In the genomic region with DNA sequence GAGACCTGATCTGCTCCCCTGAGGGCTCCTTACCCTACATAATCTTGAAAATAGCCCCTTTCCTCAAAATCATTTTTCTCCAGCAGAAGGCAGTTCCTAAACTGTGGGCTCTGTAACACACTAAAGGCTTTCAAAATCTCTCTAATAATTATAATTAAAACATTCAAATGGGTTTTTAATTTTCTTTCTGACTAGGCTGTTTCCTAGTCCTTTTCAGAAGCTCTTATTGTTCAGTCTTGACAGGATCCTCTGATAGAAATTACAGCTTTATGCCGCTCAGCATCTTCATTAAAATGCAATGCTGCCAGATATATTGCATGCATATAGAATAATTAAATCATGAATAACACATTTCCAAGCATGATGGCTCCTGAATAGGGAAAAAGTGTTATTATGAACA, we compare ENCODE assay signal across 27 mouse cellular contexts.
A peak's percentile ranks its signal among the peaks of the same experiment; 100 is the strongest.
DNase-seq lines count a peak whose midpoint lies in the region; ATAC-seq and TF ChIP-seq lines count a peak whose summit lies in the region.
"Had no signal": no experiment of that assay in that cellular context is flagged by ENCODE, and none has a peak within 500 bp of the region (broad histone marks: within the 10 kb centered on the region; RNA-seq: fewer than 3 reads in every experiment).

No protein-coding gene starts in this region.

- no peak overlapping the region for H3K9ac ChIP-seq in forebrain, embryonic 14.5 days (ENCODE audit: low read length)
- no peak overlapping the region for H3K9ac ChIP-seq in forebrain, embryonic 12.5 days
- no peak overlapping the region for H3K9ac ChIP-seq in hindbrain, postnatal 0 days (replicated peaks; ENCODE audit: low read length)
- H3K9ac ChIP-seq in midbrain, embryonic 16.5 days (ENCODE audit: low read depth, low read length), result no peak overlapping the region
- H3K9ac ChIP-seq: embryonic facial prominence, embryonic 12.5 days; heart, embryonic 13.5 days; limb, embryonic 15.5 days; liver, embryonic 14.5 days; neural tube, embryonic 13.5 days; stomach, embryonic 15.5 days had no signal

- no peak for TF ChIP-seq CTCF in hindbrain, postnatal 0 days (IDR thresholded peaks at IDR 0.05; ENCODE audit: low read depth)

- no peak overlapping the region for H3K4me2 ChIP-seq in forebrain, embryonic 14.5 days (ENCODE audit: low read length)
- H3K4me2 ChIP-seq in forebrain, embryonic 12.5 days, result no peak overlapping the region
- no peak overlapping the region for H3K4me2 ChIP-seq in hindbrain, postnatal 0 days (ENCODE audit: low read depth, low read length)
- no peak overlapping the region for H3K4me2 ChIP-seq in midbrain, embryonic 16.5 days (ENCODE audit: low read length)
- H3K4me2 ChIP-seq: embryonic facial prominence, embryonic 12.5 days; heart, embryonic 13.5 days; limb, embryonic 15.5 days; neural tube, embryonic 13.5 days; stomach, embryonic 15.5 days had no signal

- H3K27ac ChIP-seq in forebrain, embryonic 14.5 days (ENCODE audit: low read depth, low read length), result no peak overlapping the region
- H3K27ac ChIP-seq in forebrain, embryonic 12.5 days, result no peak overlapping the region
- H3K27ac ChIP-seq in hindbrain, postnatal 0 days, result no peak overlapping the region
- H3K27ac ChIP-seq in hindbrain, embryonic 10.5 days, result no peak overlapping the region
- no peak overlapping the region for H3K27ac ChIP-seq in midbrain, embryonic 16.5 days (ENCODE audit: low read length)
- H3K27ac ChIP-seq: embryonic facial prominence, embryonic 12.5 days; heart, embryonic 13.5 days; limb, embryonic 10.5 days; limb, embryonic 15.5 days; liver, embryonic 14.5 days; macrophage; neural tube, embryonic 13.5 days; stomach, embryonic 15.5 days had no signal

- DNase-seq in forebrain, embryonic 14.5 days (ENCODE audit: low spot score), result peak; percentile 66
- DNase-seq in hindbrain, postnatal 0 days (ENCODE audit: low spot score), result peak; percentile 4
- DNase-seq in hindbrain, embryonic 10.5 days (ENCODE audit: low spot score), result no peak
- peak; percentile 28 for DNase-seq in brain, embryonic 18.5 days (ENCODE audit: low read depth, low spot score)
- no peak for DNase-seq in gastrocnemius, postnatal 10 days
- no peak for DNase-seq in spleen, postnatal 4 days (ENCODE audit: low spot score in 2 of 2)
- DNase-seq: adrenal gland, postnatal 10 days; cerebellum, adult 11-12 months; cerebellum, adult 9-11 months; embryo, embryonic 11 days; heart, postnatal 10 days; kidney, postnatal 14 days; layer of hippocampus, adult 9-11 months; lung, adult 2 months; lung, postnatal 10 days had no signal

- H3K4me3 ChIP-seq in forebrain, embryonic 14.5 days (ENCODE audit: low read depth, low read length), result no peak overlapping the region
- H3K4me3 ChIP-seq in forebrain, embryonic 12.5 days (replicated peaks), result no peak overlapping the region
- no peak overlapping the region for H3K4me3 ChIP-seq in hindbrain, postnatal 0 days (ENCODE audit: low read length)
- no peak overlapping the region for H3K4me3 ChIP-seq in hindbrain, embryonic 10.5 days
- no peak overlapping the region for H3K4me3 ChIP-seq in midbrain, embryonic 16.5 days (ENCODE audit: low read depth, low read length)
- H3K4me3 ChIP-seq: embryonic facial prominence, embryonic 12.5 days; heart, embryonic 13.5 days; limb, embryonic 10.5 days; limb, embryonic 15.5 days; neural tube, embryonic 13.5 days; stomach, embryonic 15.5 days had no signal

- ATAC-seq in forebrain, embryonic 14.5 days, result peak; percentile 85
- no peak for ATAC-seq in forebrain, embryonic 12.5 days (ENCODE audit: low FRiP score)
- no peak for ATAC-seq in hindbrain, postnatal 0 days
- ATAC-seq in midbrain, embryonic 16.5 days, result peak; percentile 67
- ATAC-seq: intestine, postnatal 0 days had no signal

- H3K36me3 ChIP-seq in forebrain, embryonic 14.5 days (ENCODE audit: control insufficient read depth, insufficient read depth, low read length), result no peaks in the 10 kb centered on the region
- H3K36me3 ChIP-seq in forebrain, embryonic 12.5 days (replicated peaks), result no peaks in the 10 kb centered on the region
- no peaks in the 10 kb centered on the region for H3K36me3 ChIP-seq in hindbrain, postnatal 0 days (ENCODE audit: insufficient read depth, low read length)
- H3K36me3 ChIP-seq in hindbrain, embryonic 10.5 days, result no peaks in the 10 kb centered on the region
- no peaks in the 10 kb centered on the region for H3K36me3 ChIP-seq in midbrain, embryonic 16.5 days (ENCODE audit: control insufficient read depth, insufficient read depth, low read length)
- H3K36me3 ChIP-seq: embryonic facial prominence, embryonic 12.5 days; G1E; heart, embryonic 13.5 days; limb, embryonic 10.5 days; limb, embryonic 15.5 days; neural tube, embryonic 13.5 days; stomach, embryonic 15.5 days had no signal

- H3K9me3 ChIP-seq in forebrain, embryonic 14.5 days (replicated peaks; ENCODE audit: control insufficient read depth, low read length), result no peaks in the 10 kb centered on the region
- no peaks in the 10 kb centered on the region for H3K9me3 ChIP-seq in forebrain, embryonic 12.5 days
- H3K9me3 ChIP-seq in hindbrain, postnatal 0 days (ENCODE audit: low read length), result no peaks in the 10 kb centered on the region
- H3K9me3 ChIP-seq in hindbrain, embryonic 10.5 days, result no peaks in the 10 kb centered on the region
- H3K9me3 ChIP-seq in midbrain, embryonic 16.5 days (replicated peaks; ENCODE audit: control insufficient read depth, low read length, poor library complexity, severe bottlenecking), result no peaks in the 10 kb centered on the region
- H3K9me3 ChIP-seq: embryonic facial prominence, embryonic 12.5 days; G1E; heart, embryonic 13.5 days; limb, embryonic 10.5 days; limb, embryonic 15.5 days; neural tube, embryonic 13.5 days; stomach, embryonic 15.5 days had no signal

- 66% methylated on average over 1 of the region's 1 CpGs for WGBS in forebrain, embryonic 14.5 days
- WGBS in forebrain, embryonic 12.5 days, result 80% methylated on average over 1 of the region's 1 CpGs
- whole genome bisulfite sequencing in hindbrain, postnatal 0 days, result 49% methylated on average over 1 of the region's 1 CpGs
- 83% methylated on average over 1 of the region's 1 CpGs for WGBS in hindbrain, embryonic 10.5 days
- WGBS in midbrain, embryonic 16.5 days, result 41% methylated on average over 1 of the region's 1 CpGs

- H3K27me3 ChIP-seq in forebrain, embryonic 14.5 days (replicated peaks; ENCODE audit: control insufficient read depth, insufficient read depth, low read length), result no peaks in the 10 kb centered on the region
- H3K27me3 ChIP-seq in forebrain, embryonic 12.5 days, result no peaks in the 10 kb centered on the region
- no peaks in the 10 kb centered on the region for H3K27me3 ChIP-seq in hindbrain, postnatal 0 days (ENCODE audit: insufficient read depth, low read length)
- H3K27me3 ChIP-seq in hindbrain, embryonic 10.5 days (ENCODE audit: insufficient read depth, poor library complexity, severe bottlenecking), result no peaks in the 10 kb centered on the region
- H3K27me3 ChIP-seq in midbrain, embryonic 16.5 days (ENCODE audit: control insufficient read depth, insufficient read depth, low read depth, low read length), result no peaks in the 10 kb centered on the region
- H3K27me3 ChIP-seq: embryonic facial prominence, embryonic 12.5 days; heart, embryonic 13.5 days; limb, embryonic 15.5 days; neural tube, embryonic 13.5 days; stomach, embryonic 15.5 days had no signal

- no peaks in the 10 kb centered on the region for H3K4me1 ChIP-seq in forebrain, embryonic 14.5 days (ENCODE audit: control insufficient read depth, insufficient read depth, low read length)
- H3K4me1 ChIP-seq in forebrain, embryonic 12.5 days, result no peaks in the 10 kb centered on the region
- H3K4me1 ChIP-seq in hindbrain, postnatal 0 days (ENCODE audit: insufficient read depth, low read length), result no peaks in the 10 kb centered on the region
- H3K4me1 ChIP-seq in hindbrain, embryonic 10.5 days (replicated peaks), result no peaks in the 10 kb centered on the region
- no peaks in the 10 kb centered on the region for H3K4me1 ChIP-seq in midbrain, embryonic 16.5 days (ENCODE audit: control insufficient read depth, insufficient read depth, low read length)
- H3K4me1 ChIP-seq: embryonic facial prominence, embryonic 12.5 days; heart, embryonic 13.5 days; limb, embryonic 10.5 days; limb, embryonic 15.5 days; neural tube, embryonic 13.5 days; stomach, embryonic 15.5 days had no signal

Comparison
In these comparisons a context has a peak if more than half of its experiments do, and no peak if none do; other contexts are left out.
1. ATAC-seq: peak in forebrain, embryonic 14.5 days (single experiment) and midbrain, embryonic 16.5 days (single experiment); none in forebrain, embryonic 12.5 days (single experiment) and hindbrain, postnatal 0 days (single experiment).
2. DNase-seq: peak in forebrain, embryonic 14.5 days (single experiment), hindbrain, postnatal 0 days (single experiment) and brain, embryonic 18.5 days (single experiment); none in hindbrain, embryonic 10.5 days (single experiment), gastrocnemius, postnatal 10 days (single experiment) and spleen, postnatal 4 days (0 of 2).